Mouse (Mus musculus) neural tube, embryonic 14.5 days (tissue): ENCODE measurements around the gene Ciita. TPM values are rescaled to one million over a fixed set of nuclear protein-coding genes. Genes with fewer than 3 reads are reported as not detected.
A peak's percentile ranks its signal among the peaks of the same experiment; 100 is the strongest.

Experiments used
- ATAC-seq: fragments of 200-750 bp; cut with Nextera tagmentation; 2 replicates; pipeline ENCODE4 v1.8.0; 2017; ENCODE audit warnings: low read depth, mild to moderate bottlenecking, moderate TSS enrichment, moderate library complexity
- H3K27ac ChIP-seq: fragments of 300-500 bp; sonication (generic); 2 replicates; pipeline ENCODE4 v1.5.1; 2014; ENCODE audit warnings: low read depth, mild to moderate bottlenecking, control low read depth, low read length, moderate library complexity, mixed read lengths
- H3K27me3 ChIP-seq: fragments of 300-500 bp; sonication (generic); 2 replicates; pipeline ENCODE4 v1.6.1; 2014; ENCODE audit warnings: low read length; ENCODE audit not compliant: control insufficient read depth, insufficient read depth
- H3K36me3 ChIP-seq: fragments of 300-500 bp; sonication (generic); 2 replicates; pipeline ENCODE4 v1.6.1; 2014; ENCODE audit warnings: low read length, mixed read lengths; ENCODE audit not compliant: control insufficient read depth, insufficient read depth
- H3K4me1 ChIP-seq: fragments of 300-500 bp; sonication (generic); 2 replicates; pipeline ENCODE4 v1.6.1; 2014; ENCODE audit warnings: low read length; ENCODE audit not compliant: control insufficient read depth, insufficient read depth
- H3K4me2 ChIP-seq: fragments of 300-500 bp; sonication (generic); 2 replicates; pipeline ENCODE4 v1.6.1; 2014; ENCODE audit warnings: mild to moderate bottlenecking, low read depth, low read length, control low read depth
- H3K4me3 ChIP-seq: fragments of 300-500 bp; sonication (generic); 2 replicates; pipeline ENCODE4 v1.5.1; 2014; ENCODE audit warnings: low read depth, low read length, control low read depth, mixed read lengths
- H3K9ac ChIP-seq: fragments of 300-500 bp; sonication (generic); replicated peaks from 2 replicates; pipeline ENCODE4 v1.6.1; 2014; ENCODE audit warnings: low read depth, mild to moderate bottlenecking, control low read depth, low read length, mixed read lengths
- H3K9me3 ChIP-seq: fragments of 300-500 bp; sonication (generic); 2 replicates; pipeline ENCODE4 v1.6.1; 2016; ENCODE audit warnings: low read length; ENCODE audit not compliant: control insufficient read depth
- WGBS: fragments of 180-500 bp; shearing (Covaris S2); extraction: QIAGEN DNeasy Blood & Tissue Kit; methylation state at CpG from one replicate; pipeline ENCODE4 v1.1.7; 2014; 5-methylcytosine and 5-hydroxymethylcytosine counted together
- polyA plus RNA-seq: library from polyadenylated mRNA; unstranded; fragments of >200 nt; fragmentation: Nextera tagmentation; extraction: Ambion mirVana; gene quantifications from 2 replicates; pipeline ENCODE4 v1.2.1, GENCODE M21; 2014

The Ciita gene
- polyA plus RNA-seq, 1 experiment from 2014 or later = 1.1 TPM

- no peak overlapping the region for H3K4me3 ChIP-seq
- 92% methylated on average over 8 of the region's 8 CpGs for WGBS
Measured at GRCm38 (mm10) chr16:10487895-10488493, 8.1 kb downstream of the Ciita start.

GRCm38 (mm10) chr16:10488769-10489481 lies 9.1 kb downstream of the Ciita start:
- no peaks in the 10 kb centered on the region for H3K36me3 ChIP-seq
- no peak for ATAC-seq
- no peaks in the 10 kb centered on the region for H3K27me3 ChIP-seq
- H3K4me1 ChIP-seq = no peaks in the 10 kb centered on the region
- H3K9ac ChIP-seq = no peak overlapping the region
- WGBS = 86% methylated on average over 7 of the region's 7 CpGs
- no peaks in the 10 kb centered on the region for H3K9me3 ChIP-seq
- H3K4me2 ChIP-seq = no peak overlapping the region
- H3K4me3 ChIP-seq = no peak overlapping the region
- no peak overlapping the region for H3K27ac ChIP-seq

More at GRCm38 (mm10) chr16:10487895-10488493, 8.1 kb downstream of the Ciita start:
- H3K36me3 ChIP-seq = no peaks in the 10 kb centered on the region
- no peak overlapping the region for H3K9ac ChIP-seq
- no peak for ATAC-seq
- H3K27me3 ChIP-seq = no peaks in the 10 kb centered on the region
- H3K27ac ChIP-seq = no peak overlapping the region
- no peaks in the 10 kb centered on the region for H3K9me3 ChIP-seq
- H3K4me2 ChIP-seq = no peak overlapping the region
- no peaks in the 10 kb centered on the region for H3K4me1 ChIP-seq

GRCm38 (mm10) chr16:10489483-10489882 lies 9.6 kb downstream of the Ciita start:
- Histone ChIP-seq H3K4me3 (no peak overlapping the region), H3K27me3 (no peaks in the 10 kb centered on the region), H3K4me2 (0 out of 2 replicates have a peak overlapping the region, but pooled peaks have one; percentile 0), H3K4me1 (no peaks in the 10 kb centered on the region), H3K27ac (no peak overlapping the region), H3K9me3 (no peaks in the 10 kb centered on the region), H3K36me3 (no peaks in the 10 kb centered on the region), H3K9ac (no peak overlapping the region; the same call in 1 of the 2 replicates)
- no peak for ATAC-seq
- 9% methylated on average over 9 of the region's 9 CpGs for whole genome bisulfite sequencing

DNA sequence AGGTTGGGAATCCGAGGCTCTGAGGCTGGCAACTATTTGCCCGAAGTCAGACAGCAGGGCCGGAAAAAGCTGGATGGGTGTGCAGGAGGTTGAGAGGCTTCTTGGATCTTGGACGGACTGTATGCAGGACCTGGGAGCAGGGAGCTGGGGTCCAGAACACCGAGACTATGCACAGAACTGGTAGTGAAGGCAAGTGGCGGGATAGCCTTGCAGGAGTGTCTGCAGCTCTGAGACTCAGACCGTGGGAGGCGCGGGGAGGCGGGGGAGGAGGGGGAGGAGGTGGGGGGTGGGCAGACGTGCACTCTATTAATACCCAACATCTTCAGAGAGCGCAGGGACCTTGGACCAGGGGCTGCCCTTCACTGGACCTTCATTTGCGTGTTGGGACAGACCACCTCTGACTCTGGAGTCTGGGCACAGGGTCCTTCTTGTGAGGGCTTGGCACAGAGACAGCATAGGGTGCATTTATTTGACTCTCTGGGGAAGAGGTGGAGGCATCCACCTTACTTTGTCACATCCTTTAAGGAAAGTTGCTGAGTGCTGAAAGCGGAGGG lies 10.1 kb downstream of the Ciita start:
- H3K4me2 ChIP-seq = 0 out of 2 replicates have a peak overlapping the region, but pooled peaks have one; percentile 0
- H3K4me3 ChIP-seq = no peak overlapping the region
- H3K4me1 ChIP-seq = no peaks in the 10 kb centered on the region
- no peak overlapping the region; the same call in 1 of the 2 replicates for H3K9ac ChIP-seq
- no peaks in the 10 kb centered on the region for H3K27me3 ChIP-seq
- H3K9me3 ChIP-seq = no peaks in the 10 kb centered on the region
- no peak overlapping the region for H3K27ac ChIP-seq
- H3K36me3 ChIP-seq = no peaks in the 10 kb centered on the region
- no peak for ATAC-seq
- WGBS = 24% methylated on average over 10 of the region's 14 CpGs

DNA sequence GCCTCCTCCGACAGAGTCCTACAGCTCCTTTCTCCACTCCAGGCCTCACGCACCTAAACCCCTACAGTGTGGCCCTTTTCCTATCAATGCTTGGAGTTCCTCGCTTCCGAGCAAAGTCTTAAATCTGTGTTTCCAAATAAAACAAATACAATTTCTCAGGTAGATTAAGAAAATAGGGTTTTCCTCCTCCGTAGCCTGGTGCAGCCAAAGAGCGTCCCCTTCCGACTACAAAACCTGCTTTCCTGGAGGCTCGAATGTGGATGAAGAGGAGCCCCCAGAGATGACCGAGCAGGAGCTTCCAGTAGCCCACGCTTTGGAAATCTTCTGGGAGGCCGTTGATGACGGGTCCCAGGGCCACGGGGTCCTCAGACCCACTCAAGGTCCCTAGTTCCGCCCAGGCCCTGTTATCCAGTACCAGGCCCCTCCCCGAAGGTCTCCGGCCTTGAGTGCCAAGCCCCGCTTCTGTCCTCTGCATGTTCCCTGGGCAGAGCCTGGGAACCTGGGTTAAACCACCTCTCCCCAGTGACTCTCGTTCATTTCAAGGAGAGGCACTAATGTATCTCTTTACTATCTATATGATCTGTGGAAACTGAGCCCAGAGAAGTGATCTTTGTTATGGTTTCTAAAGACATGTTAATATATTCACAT lies 10.8 kb downstream of the Ciita start:
- WGBS = 89% methylated on average over 18 of the region's 18 CpGs

GRCm38 (mm10) chr16:10491716-10492115 lies 11.9 kb downstream of the Ciita start:
- ATAC-seq = no peak
- H3K36me3 ChIP-seq = no peaks in the 10 kb centered on the region
- no peak overlapping the region for H3K4me3 ChIP-seq
- no peaks in the 10 kb centered on the region for H3K9me3 ChIP-seq
- H3K4me2 ChIP-seq = no peak overlapping the region
- no peak overlapping the region for H3K27ac ChIP-seq
- H3K27me3 ChIP-seq = no peaks in the 10 kb centered on the region
- no peak overlapping the region for H3K9ac ChIP-seq
- no peaks in the 10 kb centered on the region for H3K4me1 ChIP-seq
- 79% methylated on average over 4 of the region's 4 CpGs for WGBS

More for the DNA sequence above, 10.8 kb downstream of the Ciita start:
- no peaks in the 10 kb centered on the region for H3K36me3 ChIP-seq
- H3K4me3 ChIP-seq = no peak overlapping the region
- no peak for ATAC-seq
- H3K27me3 ChIP-seq = no peaks in the 10 kb centered on the region
- H3K4me1 ChIP-seq = no peaks in the 10 kb centered on the region
- H3K9ac ChIP-seq = no peak overlapping the region
- no peaks in the 10 kb centered on the region for H3K9me3 ChIP-seq
- H3K27ac ChIP-seq = no peak overlapping the region
- no peak overlapping the region for H3K4me2 ChIP-seq

DNA sequence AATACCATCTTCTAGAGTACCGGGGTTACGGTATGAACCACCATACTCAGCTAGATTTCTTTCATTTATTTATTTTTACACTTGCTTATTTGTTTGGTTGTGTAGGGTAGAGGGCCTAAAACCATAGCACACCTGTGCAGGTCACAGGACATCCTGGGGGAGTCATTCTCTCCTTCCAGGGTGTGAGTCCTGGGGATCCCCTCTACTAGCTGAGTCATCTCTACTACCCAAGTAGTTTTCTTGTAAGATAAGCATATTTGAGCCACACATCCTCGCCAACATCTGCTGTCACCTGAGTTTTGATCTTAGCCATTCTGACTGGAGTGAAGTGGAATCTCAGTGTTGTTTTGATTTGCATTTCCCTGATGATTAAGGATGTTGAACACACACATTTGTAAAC lies 12.7 kb downstream of the Ciita start:
- no peaks in the 10 kb centered on the region for H3K36me3 ChIP-seq
- ATAC-seq = no peak
- no peak overlapping the region for H3K27ac ChIP-seq
- no peaks in the 10 kb centered on the region for H3K27me3 ChIP-seq
- H3K4me3 ChIP-seq = no peak overlapping the region
- no peaks in the 10 kb centered on the region for H3K4me1 ChIP-seq
- H3K9ac ChIP-seq = no peak overlapping the region
- no peak overlapping the region for H3K4me2 ChIP-seq
- WGBS = 86% methylated on average over 3 of the region's 3 CpGs
- H3K9me3 ChIP-seq = no peaks in the 10 kb centered on the region

GRCm38 (mm10) chr16:10495824-10496298 lies 16.0 kb downstream of the Ciita start:
- Histone ChIP-seq H3K4me1 (no peaks in the 10 kb centered on the region), H3K4me3 (no peak overlapping the region), H3K4me2 (no peak overlapping the region), H3K9ac (no peak overlapping the region), H3K36me3 (no peaks in the 10 kb centered on the region), H3K27me3 (no peaks in the 10 kb centered on the region), H3K9me3 (no peaks in the 10 kb centered on the region), H3K27ac (no peak overlapping the region)
- ATAC-seq = no peak
- 65% methylated on average over 2 of the region's 2 CpGs for WGBS
